Mouse (Mus musculus) layer of hippocampus, adult 2 months (tissue): ENCODE results near the gene Gm21973. TPM values are rescaled to one million over a fixed set of nuclear protein-coding genes. Genes with fewer than 3 reads are reported as not detected.

ENCODE experiments used
- DNase-seq, 2 experiments: peaks; one replicate each; pipeline ENCODE4 v3.0.0; 2022; ENCODE audit warnings: low spot score in 2 of 2
- H3K27ac ChIP-seq: fragments of 200-600 bp; 2 replicates; pipeline ENCODE4 v1.8.1; 2022
- H3K4me3 ChIP-seq: fragments of 200-600 bp; 2 replicates; pipeline ENCODE4 v1.8.1; 2022; ENCODE audit warnings: mild to moderate bottlenecking
- CTCF ChIP-seq: fragments of 200-600 bp; conservative IDR thresholded peaks from 2 replicates; pipeline ENCODE4 v1.8.1; 2022; ENCODE audit warnings: antibody characterized with exemption, mild to moderate bottlenecking, moderate library complexity
- long read RNA-seq, 2 experiments: library from polyadenylated mRNA; stranded (forward); transcript quantifications; one replicate each; pipeline ENCODE4 v2.0.0; 2021; ENCODE audit warnings: borderline mapping rate in 2 of 2
- total RNA-seq, 2 experiments: library from RNA; stranded (reverse); gene quantifications; 2 replicates each; pipeline ENCODE4 v1.2.3; 2021

The Gm21973 gene
- total RNA-seq, result not detected
- long read RNA-seq, experiment 1, result 0 reads
- long read RNA-seq, experiment 2, result 0 reads

DNA sequence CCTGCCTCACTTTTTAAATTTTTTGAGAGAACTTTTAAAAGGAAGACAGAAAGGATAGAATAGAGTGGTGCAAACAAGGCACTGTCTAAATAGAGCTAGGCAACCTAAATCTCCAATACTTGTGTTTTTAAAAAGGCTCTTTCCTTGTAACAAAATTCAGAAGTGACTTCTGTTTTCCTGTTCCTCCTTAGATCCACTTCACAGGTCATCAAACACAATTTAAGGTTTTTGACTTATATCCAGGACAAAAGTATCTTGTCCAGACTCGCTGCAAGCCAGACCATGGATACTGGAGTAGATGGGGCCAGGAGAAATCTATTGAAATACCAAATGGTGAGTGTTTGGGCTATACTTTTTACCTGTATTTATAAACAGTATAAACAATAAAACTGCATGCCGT is at the start of gene Gm21973:
TSS of gene Gm21973 (plus strand) at position 301 of the 400 bp plus-strand sequence.
- DNase-seq, result no peak
- no peak for TF ChIP-seq CTCF
- H3K27ac ChIP-seq, result no peak within 1 kb of the TSS
- H3K4me3 ChIP-seq, result no peak within 1 kb of the TSS

DNA sequence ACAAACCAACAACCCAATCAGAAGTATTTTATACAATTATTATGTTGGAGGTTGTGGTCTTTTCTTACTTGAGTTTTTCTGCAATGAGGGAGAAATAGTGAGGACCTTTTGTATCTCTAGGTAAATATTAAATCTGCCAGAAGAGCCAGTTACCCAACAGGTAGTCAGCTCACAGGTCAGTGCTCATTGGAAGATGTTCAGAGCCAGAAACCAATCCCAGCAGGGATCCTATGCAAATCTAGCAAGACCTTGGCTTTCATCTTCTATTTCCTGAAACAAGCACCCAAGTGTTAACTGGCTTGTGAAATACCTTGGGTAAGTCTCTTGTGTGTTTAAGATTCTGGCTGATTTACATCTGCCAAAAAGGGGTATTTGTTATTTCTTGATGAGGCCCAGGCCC is 48.8 kb upstream of the Gm21973 start:
- DNase-seq, result no peak
- no peak for TF ChIP-seq CTCF
- Histone ChIP-seq H3K4me3 (no peak overlapping the region), H3K27ac (no peak overlapping the region)

DNA sequence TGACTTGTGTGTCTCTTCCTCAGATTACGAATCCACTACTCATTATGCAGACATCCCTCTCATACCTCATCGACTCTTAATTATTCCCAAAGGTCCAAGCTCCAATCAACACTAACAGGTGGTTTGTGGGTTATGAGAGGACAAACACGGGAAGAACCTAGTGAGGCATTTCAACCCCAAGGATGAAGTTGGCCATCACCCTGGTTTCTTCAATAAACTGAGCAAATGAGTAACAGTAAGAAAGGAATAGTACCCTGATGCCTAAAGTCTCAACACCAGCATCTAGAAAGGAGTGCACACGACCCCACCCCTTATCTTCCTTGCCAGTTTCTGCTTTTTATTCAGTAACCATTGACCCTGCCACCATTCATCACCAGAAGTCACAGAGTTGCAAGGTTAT is 47.7 kb upstream of the Gm21973 start:
- no peak overlapping the region for H3K4me3 ChIP-seq
- DNase-seq, result no peak
- no peak for TF ChIP-seq CTCF
- H3K27ac ChIP-seq, result no peak overlapping the region

DNA sequence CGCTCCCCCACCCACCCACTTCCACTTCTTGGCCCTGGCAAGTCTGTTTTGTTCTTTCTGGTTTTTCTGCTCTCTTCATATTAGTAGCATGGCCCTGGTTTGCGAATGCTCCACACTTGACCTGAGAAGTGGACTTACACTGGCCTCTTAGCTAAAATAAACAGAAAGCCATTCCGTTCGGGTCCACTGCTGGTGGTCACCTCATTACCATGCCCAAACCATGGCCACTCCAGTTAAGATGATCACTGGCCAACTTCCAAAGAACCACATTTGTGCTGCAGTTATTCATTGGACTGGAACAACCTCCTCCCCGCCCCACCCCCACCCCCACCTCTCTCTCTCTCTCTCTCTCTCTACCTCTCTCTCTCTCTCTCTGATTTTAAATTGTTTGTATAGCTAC is 43.6 kb upstream of the Gm21973 start:
- no peak for DNase-seq
- no peak for TF ChIP-seq CTCF
- Histone ChIP-seq H3K4me3 (no peak overlapping the region), H3K27ac (no peak overlapping the region)

GRCm38 (mm10) chr15:10283661-10284060 is 41.5 kb upstream of the Gm21973 start:
- DNase-seq, result no peak
- no peak for TF ChIP-seq CTCF
- no peak overlapping the region for H3K27ac ChIP-seq
- H3K4me3 ChIP-seq, result no peak overlapping the region

DNA sequence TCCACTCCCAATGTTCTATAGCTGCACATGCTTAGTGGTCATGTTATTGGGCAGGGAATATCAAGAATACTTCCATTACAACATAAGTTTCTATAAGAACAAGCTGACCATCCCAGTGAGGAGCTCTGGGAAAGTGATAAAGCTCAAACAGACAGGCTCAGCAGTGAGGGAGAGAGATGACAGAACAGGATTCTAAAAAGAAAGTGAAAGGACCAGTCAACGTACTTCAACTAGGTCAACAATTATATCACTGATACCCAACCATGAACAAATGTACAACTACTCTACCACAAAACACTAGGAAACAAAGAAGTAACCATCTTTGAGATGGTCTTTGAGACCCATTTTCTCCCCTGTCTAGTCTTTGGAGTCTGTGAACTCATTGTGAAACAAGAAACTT is 28.6 kb upstream of the Gm21973 start:
- Histone ChIP-seq H3K27ac (no peak overlapping the region), H3K4me3 (no peak overlapping the region)
- TF ChIP-seq CTCF, result no peak
- no peak for DNase-seq

- Histone ChIP-seq H3K4me3 (no peak overlapping the region), H3K27ac (no peak overlapping the region)
- no peak for DNase-seq
- no peak for TF ChIP-seq CTCF
Measured at GRCm38 (mm10) chr15:10298058-10298457, 27.1 kb upstream of the Gm21973 start.

DNA sequence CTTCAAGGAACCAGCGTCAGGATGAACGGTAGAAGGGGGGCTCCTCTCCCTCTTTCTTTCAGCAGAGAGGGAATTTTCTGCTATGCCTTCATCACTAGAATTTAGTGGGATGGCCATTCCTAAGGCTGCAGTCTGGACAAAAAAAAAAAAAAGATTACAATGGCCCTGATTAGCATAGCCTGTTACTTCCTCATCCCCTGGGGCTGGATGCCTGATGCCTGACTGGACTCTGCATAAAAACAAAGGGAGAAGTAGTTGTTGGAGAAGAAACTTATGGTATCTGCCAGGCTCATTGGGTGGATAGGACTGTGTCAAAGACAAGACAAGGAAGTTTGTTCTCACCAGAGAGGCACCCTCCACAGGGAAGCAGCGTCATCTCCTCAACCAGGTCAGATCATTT is 25.7 kb upstream of the Gm21973 start:
- TF ChIP-seq CTCF, result no peak
- no peak overlapping the region for H3K4me3 ChIP-seq
- no peak for DNase-seq
- no peak overlapping the region for H3K27ac ChIP-seq

DNA sequence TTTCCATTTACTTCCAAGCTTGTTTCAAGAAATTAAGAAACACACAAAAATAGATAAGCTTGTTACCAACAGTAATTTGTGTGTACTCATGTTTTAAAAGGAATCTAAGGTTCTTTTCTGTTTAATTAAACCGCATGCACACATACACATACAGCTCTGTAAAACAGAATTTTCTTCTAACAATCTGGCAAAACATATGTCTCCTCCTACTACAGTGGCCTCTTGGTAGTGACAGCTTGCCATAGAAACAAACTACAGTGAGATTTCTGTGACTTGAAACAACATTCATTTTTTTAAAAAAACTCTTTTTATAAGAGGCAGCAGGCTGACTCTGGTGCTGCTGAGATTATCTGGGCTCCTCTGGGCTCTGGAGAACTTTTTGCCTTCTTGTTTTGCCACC is 18.7 kb upstream of the Gm21973 start:
- no peak overlapping the region for H3K27ac ChIP-seq
- TF ChIP-seq CTCF, result no peak
- peak in 1 of 2 experiments; percentile 65 for DNase-seq
- no peak overlapping the region for H3K4me3 ChIP-seq

DNA sequence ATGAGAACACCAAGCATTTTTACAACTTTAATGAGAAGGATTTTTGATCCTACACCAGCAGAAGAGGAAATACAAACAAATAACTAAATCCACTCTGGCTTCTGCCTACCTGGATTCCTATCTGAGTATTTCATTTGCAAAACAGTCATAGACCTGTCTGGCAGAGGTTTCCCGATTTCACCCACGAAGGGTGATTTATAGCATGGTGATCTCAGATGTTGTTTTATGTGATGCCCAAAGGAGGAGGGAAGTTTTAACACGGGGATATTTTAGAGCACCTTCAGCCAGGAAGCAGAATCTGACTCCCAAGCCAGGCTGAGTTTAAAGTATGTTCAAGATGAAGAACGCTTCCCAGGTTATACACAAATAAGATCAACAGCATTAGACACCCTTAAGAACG is 13.4 kb upstream of the Gm21973 start:
- no peak for TF ChIP-seq CTCF
- no peak for DNase-seq
- Histone ChIP-seq H3K4me3 (no peak overlapping the region), H3K27ac (no peak overlapping the region)

DNA sequence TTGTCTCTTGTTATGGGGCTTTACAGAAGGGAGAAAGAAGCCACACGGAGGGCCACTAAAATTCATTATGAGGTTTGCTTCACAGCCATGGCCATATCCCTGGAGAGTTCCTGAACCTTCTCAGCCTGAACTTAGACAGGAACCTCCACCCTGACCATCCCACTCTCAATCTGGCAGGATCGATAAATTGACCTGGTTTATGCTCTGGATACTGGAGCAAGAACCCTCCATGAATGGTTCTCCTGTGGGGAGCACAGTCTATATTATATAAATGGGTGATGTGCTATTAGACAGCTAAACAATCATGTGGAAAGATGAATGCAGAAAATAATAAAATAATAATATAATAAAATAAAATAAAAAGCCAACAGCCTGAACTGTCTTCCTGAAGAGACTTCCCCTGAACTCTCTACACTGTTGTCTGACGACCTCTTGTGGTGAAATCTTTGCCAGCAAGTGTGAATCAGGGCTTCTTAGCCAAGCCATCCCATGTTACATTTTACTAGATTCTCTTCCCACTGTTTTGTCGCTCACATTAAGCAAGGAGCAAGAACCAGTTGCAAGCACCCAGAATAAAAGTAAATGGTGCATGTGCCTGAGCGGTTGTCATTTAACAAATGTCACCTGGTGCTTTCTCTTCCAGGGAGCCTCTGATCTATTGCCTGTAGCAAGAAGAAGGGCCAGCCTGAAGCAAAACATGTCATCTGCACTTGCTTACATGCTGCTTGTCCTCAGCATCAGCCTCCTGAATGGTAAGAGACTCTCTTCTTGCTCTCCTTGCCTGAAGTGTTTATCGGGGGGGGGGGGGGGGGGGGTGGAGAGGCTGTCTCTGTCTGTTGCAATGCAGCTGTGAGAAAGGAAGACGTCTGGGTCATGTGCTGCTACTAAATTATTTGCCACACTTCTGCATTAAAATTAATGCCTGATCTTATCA is 11.4 kb upstream of the Gm21973 start:
- H3K27ac ChIP-seq, result no peak overlapping the region
- no peak overlapping the region for H3K4me3 ChIP-seq
- peak; percentile 89 for TF ChIP-seq CTCF
- DNase-seq, result peak; percentile 62 to 76

DNA sequence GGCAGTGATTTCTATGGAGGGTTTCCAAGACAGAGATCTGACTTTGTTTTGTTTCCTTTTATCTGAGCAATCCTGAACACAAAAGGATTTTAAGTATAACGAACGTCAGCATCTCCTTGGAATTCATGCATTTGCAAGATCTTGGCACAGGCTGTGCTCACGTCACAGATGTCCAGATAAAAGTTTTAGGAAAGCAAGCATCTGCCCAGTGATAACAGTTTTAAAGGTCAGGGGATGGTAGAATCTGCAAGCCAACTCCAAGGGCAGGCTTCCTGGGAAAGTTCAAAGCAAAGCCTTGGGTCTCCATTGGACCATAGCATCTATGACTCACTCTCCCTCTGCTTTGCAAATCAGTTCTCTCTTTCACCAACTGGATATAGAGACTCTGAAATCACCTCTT is 5.4 kb downstream of the Gm21973 start:
- no peak overlapping the region for H3K27ac ChIP-seq
- no peak overlapping the region for H3K4me3 ChIP-seq
- DNase-seq, result no peak

DNA sequence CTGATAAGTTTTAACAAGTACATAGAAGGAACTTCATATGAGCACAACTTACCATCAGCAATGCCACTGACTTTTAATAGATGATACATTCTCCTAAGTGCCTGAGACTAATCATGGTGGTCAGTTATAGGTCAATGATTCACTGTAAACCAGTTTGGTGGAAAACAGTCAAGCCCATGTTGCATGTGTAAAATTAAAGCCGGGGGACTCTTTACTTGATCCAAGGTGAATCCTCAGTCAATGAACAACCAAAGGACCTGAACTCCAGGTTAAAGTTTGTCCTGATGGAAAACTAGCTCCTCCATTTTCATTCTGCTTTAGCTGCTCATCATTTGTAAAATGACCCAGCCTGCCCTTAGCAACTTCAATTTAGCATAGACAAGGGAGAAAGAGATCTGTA is 7.4 kb downstream of the Gm21973 start:
- H3K4me3 ChIP-seq, result no peak overlapping the region
- no peak for TF ChIP-seq CTCF
- H3K27ac ChIP-seq, result no peak overlapping the region
- no peak for DNase-seq

More for the DNA sequence above, 5.4 kb downstream of the Gm21973 start:
- TF ChIP-seq CTCF, result no peak

DNA sequence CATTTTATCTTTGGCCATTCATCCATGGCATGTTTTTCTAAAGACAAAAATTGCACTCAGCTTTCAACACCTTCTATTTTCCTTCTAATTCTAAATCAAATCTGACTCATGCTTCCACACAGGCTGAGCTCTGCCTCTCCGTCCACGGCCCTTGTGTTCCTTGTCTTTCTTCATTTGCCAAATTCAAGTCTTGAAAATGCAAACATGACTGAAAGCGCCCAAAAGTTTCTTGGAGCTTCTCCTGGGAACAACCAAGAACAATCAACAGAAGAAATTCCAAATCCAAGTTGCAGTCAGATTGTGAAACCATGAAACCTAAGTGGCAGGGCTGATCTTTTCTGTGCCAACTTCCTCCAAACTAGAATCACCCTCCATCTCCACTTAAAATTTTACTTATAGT is 13.4 kb downstream of the Gm21973 start:
- TF ChIP-seq CTCF, result no peak
- Histone ChIP-seq H3K27ac (no peak overlapping the region), H3K4me3 (no peak overlapping the region)
- DNase-seq, result no peak

DNA sequence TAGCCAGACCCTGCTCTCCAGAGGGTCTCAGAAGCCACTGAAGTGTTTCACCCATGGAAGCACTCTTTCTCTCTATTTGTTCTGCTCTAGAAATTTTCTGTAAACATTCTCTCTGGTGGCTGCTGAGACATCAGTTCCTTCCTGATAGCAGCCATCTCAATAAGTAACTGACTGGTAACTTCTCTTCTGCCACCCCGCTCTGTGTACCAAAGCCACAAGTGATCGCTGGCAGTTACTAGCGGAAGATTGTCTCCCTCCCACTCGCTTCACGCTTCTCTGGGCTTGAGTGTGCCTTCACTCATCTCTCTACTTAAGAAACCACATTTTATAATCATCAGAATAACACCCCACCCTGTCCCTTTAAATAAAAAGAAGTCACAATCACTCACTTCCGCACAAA is 21.9 kb downstream of the Gm21973 start:
- no peak for DNase-seq
- no peak for TF ChIP-seq CTCF
- no peak overlapping the region for H3K27ac ChIP-seq
- no peak overlapping the region for H3K4me3 ChIP-seq
